Mouse (Mus musculus): Measurements from ENCODE around the gene Pmepa1. TPM values are rescaled to one million over a fixed set of nuclear protein-coding genes. Genes with fewer than 3 reads are reported as not detected.

Gene Pmepa1
- polyA plus RNA-seq, 1 experiment from 2014 or later: 5.3 TPM

DNA sequence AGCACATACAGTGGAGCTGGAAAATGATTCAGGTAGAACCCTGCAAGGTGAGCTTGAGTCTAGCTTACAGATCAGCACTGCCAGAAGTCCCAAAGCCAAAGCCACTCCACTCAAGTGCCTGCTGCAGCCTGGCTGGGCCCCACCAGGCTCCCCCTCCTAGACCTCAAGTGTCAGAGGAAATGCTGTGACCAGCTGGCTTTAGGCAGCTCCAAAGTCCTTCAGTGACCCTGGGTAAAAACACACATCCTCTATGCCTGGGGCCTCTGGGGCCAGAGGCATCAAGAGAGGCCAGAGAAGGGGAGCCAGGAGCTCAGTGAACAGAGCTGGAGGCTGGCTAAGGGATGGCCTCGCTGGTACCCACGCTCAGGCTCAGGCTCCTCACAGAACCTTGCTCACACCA lies 25.9 kb downstream of the Pmepa1 start:
- Histone ChIP-seq H3K9ac (ENCODE audit: low read length) (no peak overlapping the region; the same call in 1 of the 2 replicates), H3K36me3 (ENCODE audit: control insufficient read depth, insufficient read depth, low read length) (0 out of 2 replicates have a peak, but pooled peaks cover 2% of the 10 kb centered on the region), H3K27ac (ENCODE audit: low read depth, low read length) (no peak overlapping the region), H3K4me2 (ENCODE audit: low read depth) (no peak overlapping the region), H3K4me3 (ENCODE audit: low read depth, low read length) (no peak overlapping the region), H3K4me1 (ENCODE audit: control insufficient read depth, insufficient read depth, low read length) (peaks cover 78% of the 10 kb centered on the region), H3K9me3 (ENCODE audit: control insufficient read depth, low read length) (no peaks in the 10 kb centered on the region), H3K27me3 (ENCODE audit: control insufficient read depth, insufficient read depth, low read length) (no peaks in the 10 kb centered on the region)
- no peak for DNase-seq (ENCODE audit: low spot score)
- ATAC-seq (ENCODE audit: insufficient read depth, low FRiP score, low TSS enrichment): no peak
- WGBS: 13% methylated on average over 2 of the region's 2 CpGs

DNA sequence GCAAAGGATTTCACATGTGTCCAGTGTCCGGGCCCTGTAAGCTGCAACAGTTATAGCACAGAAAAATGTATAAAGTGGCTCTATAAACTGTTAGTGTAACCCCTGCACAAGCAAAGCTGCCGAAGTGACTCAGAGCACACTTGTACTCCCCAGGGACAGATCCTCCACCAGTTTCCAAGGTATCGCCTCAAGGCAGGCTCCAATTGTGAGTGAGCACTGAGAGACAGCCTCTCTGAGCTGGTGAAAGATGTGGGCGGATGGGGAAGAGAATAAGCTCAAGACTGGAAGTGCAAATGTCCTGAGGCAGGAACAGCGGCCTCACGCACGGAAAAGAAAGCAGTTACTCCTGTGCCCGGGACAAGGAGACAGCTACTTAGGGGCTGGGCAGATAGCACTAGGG lies 26.4 kb downstream of the Pmepa1 start:
- Histone ChIP-seq H3K27me3 (ENCODE audit: control insufficient read depth, insufficient read depth, low read length) (no peaks in the 10 kb centered on the region), H3K4me1 (ENCODE audit: control insufficient read depth, insufficient read depth, low read length) (peaks cover 74% of the 10 kb centered on the region), H3K9ac (ENCODE audit: low read length) (no peak overlapping the region; the same call in 1 of the 2 replicates), H3K4me3 (ENCODE audit: low read depth, low read length) (no peak overlapping the region), H3K9me3 (ENCODE audit: control insufficient read depth, low read length) (no peaks in the 10 kb centered on the region), H3K36me3 (ENCODE audit: control insufficient read depth, insufficient read depth, low read length) (0 out of 2 replicates have a peak, but pooled peaks cover 2% of the 10 kb centered on the region), H3K4me2 (ENCODE audit: low read depth) (no peak overlapping the region), H3K27ac (ENCODE audit: low read depth, low read length) (no peak overlapping the region)
- WGBS: 75% methylated on average over 8 of the region's 8 CpGs
- ATAC-seq (ENCODE audit: insufficient read depth, low FRiP score, low TSS enrichment) (no peak), DNase-seq (ENCODE audit: low spot score) (no peak)

DNA sequence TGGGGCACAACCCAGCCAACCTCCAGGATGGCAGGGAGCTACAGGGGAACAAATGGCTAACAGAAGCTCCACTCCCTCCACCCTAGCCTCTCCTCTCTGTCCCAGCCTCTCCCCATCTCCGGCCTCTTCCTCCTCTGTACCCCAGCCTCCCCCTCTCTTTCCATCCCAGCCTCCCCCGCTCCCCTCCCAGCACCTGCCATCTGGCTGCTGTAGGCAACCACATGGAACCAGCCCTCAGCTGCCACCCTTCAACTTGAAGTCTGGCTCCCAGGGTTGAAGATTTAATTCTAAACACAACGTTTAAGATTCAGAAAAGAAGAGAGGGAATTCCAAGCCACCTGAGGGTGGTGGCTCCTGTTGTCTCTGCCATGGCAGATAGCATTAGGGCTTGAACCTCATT lies 26.9 kb downstream of the Pmepa1 start:
- no peak overlapping the region for H3K4me2 ChIP-seq (ENCODE audit: low read depth)

DNA sequence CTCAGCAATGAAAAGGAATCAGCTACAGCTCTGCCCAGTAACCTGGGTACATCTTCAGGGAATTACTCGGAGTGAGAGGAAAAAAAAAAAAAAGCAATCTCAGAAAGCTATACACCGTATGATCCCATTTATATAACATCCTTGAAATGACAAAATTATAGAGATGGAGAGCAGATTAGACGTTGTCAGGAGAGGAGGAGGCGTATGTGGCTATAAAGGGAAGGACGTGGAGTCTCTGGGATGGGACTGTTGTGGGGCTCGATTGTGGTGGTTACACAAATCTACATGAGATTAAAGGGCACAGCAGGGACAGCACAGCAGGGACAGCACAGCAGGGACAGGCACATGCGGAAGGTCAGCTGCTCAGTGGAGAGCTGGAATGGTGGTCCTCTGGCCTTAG lies 27.5 kb downstream of the Pmepa1 start:
- Histone ChIP-seq H3K27me3 (ENCODE audit: control insufficient read depth, insufficient read depth, low read length) (no peaks in the 10 kb centered on the region), H3K4me1 (ENCODE audit: control insufficient read depth, insufficient read depth, low read length) (peaks cover 69% of the 10 kb centered on the region), H3K36me3 (ENCODE audit: control insufficient read depth, insufficient read depth, low read length) (0 out of 2 replicates have a peak, but pooled peaks cover 2% of the 10 kb centered on the region), H3K9me3 (ENCODE audit: control insufficient read depth, low read length) (no peaks in the 10 kb centered on the region), H3K4me2 (ENCODE audit: low read depth) (no peak overlapping the region), H3K9ac (ENCODE audit: low read length) (no peak overlapping the region), H3K27ac (ENCODE audit: low read depth, low read length) (no peak overlapping the region), H3K4me3 (ENCODE audit: low read depth, low read length) (no peak overlapping the region)
- ATAC-seq (ENCODE audit: insufficient read depth, low FRiP score, low TSS enrichment): no peak
- no peak for DNase-seq (ENCODE audit: low spot score)
- WGBS: 66% methylated on average over 7 of the region's 7 CpGs

More for the DNA sequence above, 26.9 kb downstream of the Pmepa1 start:
- Histone ChIP-seq H3K9me3 (ENCODE audit: control insufficient read depth, low read length) (no peaks in the 10 kb centered on the region), H3K36me3 (ENCODE audit: control insufficient read depth, insufficient read depth, low read length) (0 out of 2 replicates have a peak, but pooled peaks cover 2% of the 10 kb centered on the region), H3K9ac (ENCODE audit: low read length) (no peak overlapping the region), H3K4me1 (ENCODE audit: control insufficient read depth, insufficient read depth, low read length) (peaks cover 69% of the 10 kb centered on the region), H3K4me3 (ENCODE audit: low read depth, low read length) (no peak overlapping the region), H3K27ac (ENCODE audit: low read depth, low read length) (no peak overlapping the region), H3K27me3 (ENCODE audit: control insufficient read depth, insufficient read depth, low read length) (no peaks in the 10 kb centered on the region)
- 62% methylated on average over 3 of the region's 3 CpGs for WGBS
- ATAC-seq (ENCODE audit: insufficient read depth, low FRiP score, low TSS enrichment) (no peak), DNase-seq (ENCODE audit: low spot score) (no peak)

DNA sequence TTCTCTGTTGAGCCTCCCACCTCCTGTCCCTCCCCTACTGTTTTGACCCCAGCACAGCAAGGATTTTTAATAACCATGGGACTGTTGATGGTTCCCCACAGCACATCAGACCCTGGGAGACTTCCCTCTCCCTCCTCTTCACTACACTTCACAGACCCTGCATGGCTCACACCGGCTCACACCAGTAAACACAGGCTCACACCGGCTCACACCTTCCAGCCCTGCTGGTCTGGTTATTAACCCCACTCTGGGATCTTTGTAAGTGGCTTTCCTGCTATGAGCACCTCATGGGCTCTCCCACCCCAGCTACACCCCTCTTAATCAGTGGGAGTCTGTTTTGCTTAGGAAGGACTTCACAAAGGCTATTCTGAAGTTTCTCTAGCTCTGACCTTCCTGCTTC lies 28.4 kb downstream of the Pmepa1 start:
- no peaks in the 10 kb centered on the region for H3K27me3 ChIP-seq (ENCODE audit: control insufficient read depth, insufficient read depth, low read length)
- H3K9ac ChIP-seq (ENCODE audit: low read length): no peak overlapping the region
- DNase-seq (ENCODE audit: low spot score) (no peak), ATAC-seq (ENCODE audit: insufficient read depth, low FRiP score, low TSS enrichment) (no peak)
- H3K9me3 ChIP-seq (ENCODE audit: control insufficient read depth, low read length): no peaks in the 10 kb centered on the region
- H3K4me1 ChIP-seq (ENCODE audit: control insufficient read depth, insufficient read depth, low read length): peaks cover 69% of the 10 kb centered on the region
- no peak overlapping the region for H3K4me3 ChIP-seq (ENCODE audit: low read depth, low read length)
- 0 out of 2 replicates have a peak, but pooled peaks cover 2% of the 10 kb centered on the region for H3K36me3 ChIP-seq (ENCODE audit: control insufficient read depth, insufficient read depth, low read length)
- no peak overlapping the region for H3K4me2 ChIP-seq (ENCODE audit: low read depth)
- 0 out of 2 replicates have a peak overlapping the region, but pooled peaks have one; percentile 8 for H3K27ac ChIP-seq (ENCODE audit: low read depth, low read length)
- 45% methylated on average over 2 of the region's 2 CpGs for WGBS

DNA sequence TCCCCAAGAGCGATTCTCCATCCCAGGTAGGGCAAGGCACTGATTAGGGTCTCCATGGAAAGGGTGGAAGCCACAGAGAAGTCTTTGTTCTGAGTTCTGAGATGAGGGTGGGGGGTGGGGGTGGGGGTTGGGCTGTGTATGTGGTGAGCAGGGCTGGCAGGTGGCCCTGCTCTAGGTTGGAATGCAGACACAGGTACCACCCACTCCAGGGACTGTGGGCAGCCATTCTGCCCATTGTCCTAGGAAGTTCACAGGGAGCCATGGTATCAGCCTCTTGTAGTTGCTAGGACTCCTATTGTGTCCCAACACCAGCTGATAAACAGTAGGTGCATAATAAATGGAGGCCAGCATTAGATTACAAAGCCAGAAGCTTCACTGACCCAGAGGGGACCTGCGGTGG lies 29.1 kb downstream of the Pmepa1 start:
- ATAC-seq (ENCODE audit: insufficient read depth, low FRiP score, low TSS enrichment): no peak

DNA sequence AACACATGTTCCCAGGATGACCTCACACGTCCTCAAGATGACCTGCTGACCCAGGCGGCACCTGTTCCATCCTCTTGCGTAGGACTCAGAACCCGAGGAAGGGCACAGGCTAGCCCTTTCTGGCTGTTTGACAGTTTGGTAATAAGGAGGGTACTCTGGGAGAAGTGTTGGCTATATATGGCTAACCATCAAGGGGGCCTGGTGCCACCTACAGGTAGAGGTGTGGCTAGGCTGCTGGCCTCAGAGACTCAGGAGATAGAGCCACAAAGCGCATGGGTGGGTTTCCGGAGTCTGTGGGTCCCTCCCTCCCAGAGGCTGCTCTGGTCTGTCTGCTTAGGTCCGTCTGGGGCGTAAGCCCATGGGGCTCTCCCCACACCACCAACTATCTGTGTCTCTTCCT lies 29.6 kb downstream of the Pmepa1 start:
- ATAC-seq (ENCODE audit: insufficient read depth, low FRiP score, low TSS enrichment) (no peak), DNase-seq (ENCODE audit: low spot score) (no peak)
- 0 out of 2 replicates have a peak, but pooled peaks cover 2% of the 10 kb centered on the region for H3K36me3 ChIP-seq (ENCODE audit: control insufficient read depth, insufficient read depth, low read length)
- H3K27me3 ChIP-seq (ENCODE audit: control insufficient read depth, insufficient read depth, low read length): no peaks in the 10 kb centered on the region
- peaks cover 70% of the 10 kb centered on the region for H3K4me1 ChIP-seq (ENCODE audit: control insufficient read depth, insufficient read depth, low read length)
- H3K4me3 ChIP-seq (ENCODE audit: low read depth, low read length): no peak overlapping the region
- 73% methylated on average over 8 of the region's 8 CpGs for WGBS
- no peak overlapping the region for H3K4me2 ChIP-seq (ENCODE audit: low read depth)
- H3K9me3 ChIP-seq (ENCODE audit: control insufficient read depth, low read length): no peaks in the 10 kb centered on the region
- no peak overlapping the region for H3K27ac ChIP-seq (ENCODE audit: low read depth, low read length)
- H3K9ac ChIP-seq (ENCODE audit: low read length): no peak overlapping the region

More for the DNA sequence above, 29.1 kb downstream of the Pmepa1 start:
- Histone ChIP-seq H3K4me2 (ENCODE audit: low read depth) (no peak overlapping the region), H3K36me3 (ENCODE audit: control insufficient read depth, insufficient read depth, low read length) (0 out of 2 replicates have a peak, but pooled peaks cover 2% of the 10 kb centered on the region), H3K27ac (ENCODE audit: low read depth, low read length) (0 out of 2 replicates have a peak overlapping the region, but pooled peaks have one; percentile 8), H3K4me3 (ENCODE audit: low read depth, low read length) (no peak overlapping the region), H3K27me3 (ENCODE audit: control insufficient read depth, insufficient read depth, low read length) (no peaks in the 10 kb centered on the region), H3K4me1 (ENCODE audit: control insufficient read depth, insufficient read depth, low read length) (peaks cover 71% of the 10 kb centered on the region), H3K9ac (ENCODE audit: low read length) (no peak overlapping the region), H3K9me3 (ENCODE audit: control insufficient read depth, low read length) (no peaks in the 10 kb centered on the region)
- WGBS: 24% methylated on average over 2 of the region's 2 CpGs
- DNase-seq (ENCODE audit: low spot score): no peak

DNA sequence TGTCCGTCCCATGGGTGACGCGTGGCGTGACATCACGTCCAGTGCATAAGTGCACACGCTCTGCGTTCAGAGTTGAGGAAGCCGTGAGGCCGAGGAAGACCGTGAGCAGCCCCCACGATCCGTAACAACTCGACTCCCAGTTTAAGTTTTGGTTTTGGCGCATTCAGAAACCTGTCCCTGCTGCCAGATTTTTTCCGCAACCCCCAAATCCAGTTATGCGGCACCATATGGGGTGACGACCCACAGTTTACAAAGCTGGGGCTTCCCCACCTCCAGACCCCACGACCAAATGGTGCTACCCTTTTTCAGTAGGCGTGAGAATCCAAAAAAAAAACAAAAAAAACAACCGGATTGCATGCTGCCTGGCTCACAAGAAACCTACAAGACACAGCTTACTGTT lies 31.1 kb downstream of the Pmepa1 start:
- H3K36me3 ChIP-seq (ENCODE audit: control insufficient read depth, insufficient read depth, low read length): 0 out of 2 replicates have a peak, but pooled peaks cover 2% of the 10 kb centered on the region
- ATAC-seq (ENCODE audit: insufficient read depth, low FRiP score, low TSS enrichment) (no peak), DNase-seq (ENCODE audit: low spot score) (no peak)
- peaks cover 68% of the 10 kb centered on the region for H3K4me1 ChIP-seq (ENCODE audit: control insufficient read depth, insufficient read depth, low read length)
- no peaks in the 10 kb centered on the region for H3K27me3 ChIP-seq (ENCODE audit: control insufficient read depth, insufficient read depth, low read length)
- 85% methylated on average over 20 of the region's 20 CpGs for WGBS
- H3K9ac ChIP-seq (ENCODE audit: low read length): no peak overlapping the region
- H3K4me3 ChIP-seq (ENCODE audit: low read depth, low read length): no peak overlapping the region
- H3K9me3 ChIP-seq (ENCODE audit: control insufficient read depth, low read length): no peaks in the 10 kb centered on the region
- no peak overlapping the region for H3K27ac ChIP-seq (ENCODE audit: low read depth, low read length)
- no peak overlapping the region for H3K4me2 ChIP-seq (ENCODE audit: low read depth)

DNA sequence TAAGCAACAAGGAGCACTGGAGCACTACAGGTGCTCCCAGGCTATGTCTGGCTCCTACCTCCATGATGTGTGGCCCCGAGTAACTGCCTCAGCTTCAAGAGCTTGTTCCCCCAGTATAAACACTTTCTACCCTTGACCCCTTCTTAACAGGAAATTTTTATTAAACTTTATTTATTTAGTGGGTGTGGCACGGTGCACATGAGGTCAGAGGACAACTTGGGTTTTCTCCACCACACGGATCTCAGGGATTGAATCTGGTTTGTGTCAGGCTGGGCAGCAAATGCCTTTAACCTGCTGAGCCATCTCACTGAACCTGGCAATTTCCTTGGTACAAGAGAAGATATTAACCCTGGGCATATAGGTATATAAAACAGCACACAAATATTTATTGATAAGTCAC lies 32.2 kb downstream of the Pmepa1 start:
- ATAC-seq (ENCODE audit: insufficient read depth, low FRiP score, low TSS enrichment) (no peak), DNase-seq (ENCODE audit: low spot score) (no peak)
- H3K36me3 ChIP-seq (ENCODE audit: control insufficient read depth, insufficient read depth, low read length): no peaks in the 10 kb centered on the region
- 74% methylated on average over 3 of the region's 3 CpGs for WGBS
- H3K27ac ChIP-seq (ENCODE audit: low read depth, low read length): no peak overlapping the region
- H3K4me3 ChIP-seq (ENCODE audit: low read depth, low read length): no peak overlapping the region
- H3K9me3 ChIP-seq (ENCODE audit: control insufficient read depth, low read length): no peaks in the 10 kb centered on the region
- H3K27me3 ChIP-seq (ENCODE audit: control insufficient read depth, insufficient read depth, low read length): no peaks in the 10 kb centered on the region
- H3K4me1 ChIP-seq (ENCODE audit: control insufficient read depth, insufficient read depth, low read length): peaks cover 63% of the 10 kb centered on the region
- no peak overlapping the region for H3K4me2 ChIP-seq (ENCODE audit: low read depth)
- H3K9ac ChIP-seq (ENCODE audit: low read length): no peak overlapping the region

Data from neural tube, embryonic 11.5 days (tissue).